Comparison of ENCODE assay signal across 8 mouse cellular contexts in genomic region chr11:65126566-65126965, GRCm38 (mm10). TPM values are rescaled to one million over a fixed set of nuclear protein-coding genes. Genes with fewer than 3 reads are reported as not detected.
DNase-seq lines count a peak whose midpoint lies in the region; ATAC-seq lines count a peak whose summit lies in the region.
"Had no signal": no experiment of that assay in that cellular context is flagged by ENCODE, and none has a peak within 500 bp of the region (broad histone marks: within the 10 kb centered on the region; RNA-seq: fewer than 3 reads in every experiment).

No protein-coding gene starts in this region.

- DNase-seq in layer of hippocampus, adult 11-12 months (ENCODE audit: low spot score): peak; percentile 40
- no peak for DNase-seq in layer of hippocampus, adult 9-10 months (ENCODE audit: low spot score)
- peak; percentile 12 for DNase-seq in gastrocnemius, postnatal 25 days
- peak; percentile 61 to 76 for DNase-seq in kidney, postnatal 36 days
- peak; percentile 67 to 70 for DNase-seq in right cerebral cortex, adult 2 months (ENCODE audit: low spot score in 2 of 2)
- no peak for DNase-seq in spleen, postnatal 14 days (ENCODE audit: low spot score in 2 of 2)

- no peak for ATAC-seq in erythroid progenitor cell, adult 5-6 weeks (replicated peaks; ENCODE audit: low FRiP score, poor library complexity, severe bottlenecking)

RNA-seq across cellular contexts. Expression of gene 1700086D15Rik, which starts 33.1 kb away (rescaled TPM):
- not detected for total RNA-seq in gastrocnemius, postnatal 25 days (2021)
- not detected in 2 replicates for total RNA-seq in erythroid progenitor cell, adult 5-6 weeks (2015; ENCODE audit: low replicate concordance)
- not detected in 2 replicates for total RNA-seq in erythroid progenitor cell, adult 5-6 weeks (2017; ENCODE audit: low replicate concordance)
- total RNA-seq: hematopoietic stem cell, adult 5-6 weeks had no signal

RNA-seq across cellular contexts. Expression of gene Arhgap44, which starts 36.2 kb away (rescaled TPM):
- 1 to 10 TPM; 6.4 to 9.4 TPM for total RNA-seq in gastrocnemius, postnatal 25 days (2021)
- not detected in 2 replicates for total RNA-seq in erythroid progenitor cell, adult 5-6 weeks (2015; ENCODE audit: low replicate concordance)
- not detected in 2 replicates for total RNA-seq in erythroid progenitor cell, adult 5-6 weeks (2017; ENCODE audit: low replicate concordance)
- total RNA-seq: hematopoietic stem cell, adult 5-6 weeks had no signal

Comparison
In these comparisons a context has a peak if more than half of its experiments do, and no peak if none do; other contexts are left out.
1. DNase-seq: peak in layer of hippocampus, adult 11-12 months (single experiment), gastrocnemius, postnatal 25 days (single experiment), kidney, postnatal 36 days (2 of 2) and right cerebral cortex, adult 2 months (2 of 2); none in layer of hippocampus, adult 9-10 months (single experiment) and spleen, postnatal 14 days (0 of 2).
2. RNA of gene Arhgap44, which starts 36.2 kb away (total RNA-seq): 6.4 to 9.4 TPM in gastrocnemius, postnatal 25 days; not detected in erythroid progenitor cell, adult 5-6 weeks; every median in the first group is over 4 times any median in the second.